Mouse (Mus musculus): ENCODE measurements around the gene Exoc3l2.

- TF ChIP-seq CTCF (IDR thresholded peaks at IDR 0.05; ENCODE audit: extremely low read depth, insufficient read depth, low read length): no peak
- TF ChIP-seq POLR2A (IDR thresholded peaks at IDR 0.05; ENCODE audit: extremely low read depth, insufficient read depth, low read length): no peak
Measured at GRCm38 (mm10) chr7:19520032-19520431, 56.9 kb downstream of the Exoc3l2 start.
